Mouse (Mus musculus) liver, embryonic 11.5 days (tissue): ENCODE results near the gene Plrg1. TPM values are rescaled to one million over a fixed set of nuclear protein-coding genes. Genes with fewer than 3 reads are reported as not detected.

Source experiments
- ATAC-seq: fragments of 200-750 bp; cut with Nextera tagmentation; replicated peaks from 2 replicates; pipeline ENCODE4 v1.8.0; 2017; ENCODE audit warnings: moderate number of reproducible peaks, mild to moderate bottlenecking, moderate TSS enrichment, moderate library complexity; ENCODE audit not compliant: low FRiP score
- DNase-seq: peaks from one replicate; pipeline ENCODE4 v3.0.0-alpha.2; 2017; ENCODE audit warnings: low spot score
- H3K27ac ChIP-seq: fragments of 300-500 bp; sonication (generic); 2 replicates; pipeline ENCODE4 v1.5.1; 2014; ENCODE audit warnings: mild to moderate bottlenecking, low read depth, low read length, control low read depth
- H3K27me3 ChIP-seq: fragments of 300-500 bp; sonication (generic); replicated peaks from 2 replicates; pipeline ENCODE4 v1.6.1; 2014; ENCODE audit warnings: low read length, mixed read lengths; ENCODE audit not compliant: control insufficient read depth, insufficient read depth
- H3K36me3 ChIP-seq: fragments of 300-500 bp; sonication (generic); 2 replicates; pipeline ENCODE4 v1.6.1; 2014; ENCODE audit warnings: mild to moderate bottlenecking, low read length, moderate library complexity, mixed read lengths; ENCODE audit not compliant: control insufficient read depth, insufficient read depth
- H3K4me1 ChIP-seq: fragments of 300-500 bp; sonication (generic); replicated peaks from 2 replicates; pipeline ENCODE4 v1.6.1; 2014; ENCODE audit warnings: low read length, mixed read lengths; ENCODE audit not compliant: control insufficient read depth, insufficient read depth
- H3K4me2 ChIP-seq: fragments of 300-500 bp; sonication (generic); 2 replicates; pipeline ENCODE4 v1.6.1; 2014; ENCODE audit warnings: mild to moderate bottlenecking, control low read depth, moderate library complexity
- H3K4me3 ChIP-seq: fragments of 300-500 bp; sonication (generic); 2 replicates; pipeline ENCODE4 v1.5.1; 2014; ENCODE audit warnings: low read depth, low read length, control low read depth
- H3K9ac ChIP-seq: fragments of 300-500 bp; sonication (generic); 2 replicates; pipeline ENCODE4 v1.6.1; 2014; ENCODE audit warnings: low read depth, low read length, control low read depth
- H3K9me3 ChIP-seq: fragments of 300-500 bp; sonication (generic); 2 replicates; pipeline ENCODE4 v1.6.1; 2016; ENCODE audit warnings: low read length, inconsistent platforms, mixed read lengths; ENCODE audit not compliant: control insufficient read depth
- WGBS: fragments of 180-500 bp; shearing (Covaris S2); extraction: QIAGEN DNeasy Blood & Tissue Kit; methylation state at CpG from one replicate; pipeline ENCODE4 v1.1.7; 2014; 5-methylcytosine and 5-hydroxymethylcytosine counted together
- polyA plus RNA-seq: library from polyadenylated mRNA; unstranded; fragments of >200 nt; fragmentation: Nextera tagmentation; extraction: Ambion mirVana; gene quantifications from 2 replicates; pipeline ENCODE4 v1.2.1, GENCODE M21; 2014

Gene Plrg1
- polyA plus RNA-seq, 1 experiment from 2014 or later, result 92.7 TPM

DNA sequence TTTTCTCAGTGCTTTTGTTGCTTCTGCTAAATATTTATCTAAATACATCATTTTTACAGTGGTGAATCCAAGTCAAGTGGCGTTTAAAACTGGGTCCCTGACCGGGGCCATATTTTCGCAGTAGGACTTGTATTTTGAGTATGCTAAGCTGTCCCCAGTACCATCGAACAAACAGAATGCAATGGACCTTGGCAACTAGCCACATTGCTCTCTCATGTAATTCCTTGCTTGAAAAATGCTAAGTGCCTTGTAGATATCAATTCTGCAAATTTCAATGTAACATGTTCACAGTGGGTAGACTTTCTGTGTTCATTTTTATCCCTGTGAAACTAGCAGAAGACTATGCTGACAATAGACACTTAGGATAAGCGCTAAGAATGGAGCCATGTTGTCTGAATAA is 34.1 kb upstream of the Plrg1 start:
- Histone ChIP-seq H3K27ac (no peak overlapping the region), H3K9me3 (no peaks in the 10 kb centered on the region), H3K27me3 (no peaks in the 10 kb centered on the region), H3K4me3 (no peak overlapping the region), H3K36me3 (no peaks in the 10 kb centered on the region), H3K9ac (no peak overlapping the region), H3K4me2 (no peak overlapping the region), H3K4me1 (no peaks in the 10 kb centered on the region)
- no peak for ATAC-seq
- no peak for DNase-seq
- WGBS, result 86% methylated on average over 5 of the region's 5 CpGs

DNA sequence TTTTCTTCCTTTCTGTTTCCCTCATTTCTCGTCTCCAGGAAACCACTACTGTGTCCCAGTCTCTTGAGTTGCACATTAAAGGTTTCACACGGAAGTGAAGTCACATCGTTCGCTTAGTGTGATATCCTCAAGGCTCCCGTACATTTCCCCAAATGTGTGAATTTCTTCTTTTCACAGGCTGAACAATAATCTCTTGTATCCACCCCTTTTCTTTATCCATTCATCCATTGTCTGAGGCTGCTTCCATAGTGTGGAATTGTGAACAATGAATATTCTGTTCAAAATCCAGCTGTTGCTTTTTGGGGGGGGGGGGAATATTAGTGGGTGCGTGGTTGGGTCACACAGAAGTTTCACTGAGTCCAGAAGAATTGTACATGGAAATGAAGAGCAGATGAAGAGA is 30.3 kb upstream of the Plrg1 start:
- Histone ChIP-seq H3K4me3 (no peak overlapping the region), H3K9ac (no peak overlapping the region), H3K4me2 (no peak overlapping the region), H3K27ac (no peak overlapping the region), H3K9me3 (no peaks in the 10 kb centered on the region), H3K36me3 (no peaks in the 10 kb centered on the region), H3K27me3 (no peaks in the 10 kb centered on the region), H3K4me1 (no peaks in the 10 kb centered on the region)
- DNase-seq, result no peak
- no peak for ATAC-seq
- 81% methylated on average over 6 of the region's 6 CpGs for WGBS

DNA sequence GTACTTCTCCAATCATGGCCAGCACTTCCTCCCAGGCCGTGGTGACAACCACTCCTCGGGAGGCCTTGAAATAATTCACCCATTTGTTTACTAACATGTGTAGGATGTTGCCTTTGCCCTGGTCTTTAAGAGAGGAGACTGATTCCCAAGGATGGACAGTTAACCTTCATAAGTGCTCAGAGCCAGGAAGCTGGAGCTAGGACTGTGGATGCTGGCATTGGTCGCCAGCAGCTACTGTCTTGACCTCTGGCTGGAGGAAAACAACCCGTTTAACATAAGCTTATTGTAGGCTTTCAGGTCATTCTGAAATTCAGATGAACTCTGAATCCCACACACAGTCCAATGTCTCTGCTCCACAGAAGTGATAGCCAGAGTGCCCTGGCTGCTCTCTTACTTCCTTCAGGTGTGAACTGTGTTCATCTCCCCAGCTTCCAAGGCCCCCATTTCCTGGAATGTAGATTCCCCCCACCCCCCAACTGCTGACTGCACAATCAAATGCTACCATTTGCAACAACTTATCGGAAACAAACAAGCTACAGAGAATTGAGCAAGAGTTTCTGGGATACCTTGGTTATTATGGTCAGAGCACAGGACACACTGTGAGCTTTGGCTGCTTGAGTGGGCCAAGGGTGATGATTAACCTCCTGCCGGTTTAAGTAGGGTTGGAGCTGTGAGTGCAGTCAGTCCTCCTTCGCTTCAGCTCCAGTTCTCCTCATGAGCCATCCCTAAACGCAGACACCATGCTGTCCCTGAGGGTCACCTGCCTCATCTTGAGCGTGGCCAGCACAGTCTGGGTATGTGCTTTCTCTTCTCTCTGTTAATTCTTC is 29.6 kb upstream of the Plrg1 start, which contains the start of gene Fga:
Gene Fga (plus strand): TSS at position 602 of the 827 bp plus-strand sequence.
- ATAC-seq (peak; percentile 70), DNase-seq (no peak)
- 64% methylated on average over 9 of the region's 9 CpGs for WGBS
- H3K27ac ChIP-seq, result no peak within 1 kb of the TSS; the same call in 1 of the 2 replicates
- no peaks in the 10 kb centered on the region for H3K9me3 ChIP-seq
- H3K9ac ChIP-seq, result peak within 1 kb of the TSS; percentile 34; the same call in 1 of the 2 replicates
- peak within 1 kb of the TSS; percentile 38 for H3K4me3 ChIP-seq
- H3K4me2 ChIP-seq, result peak within 1 kb of the TSS; percentile 43; the same call in 1 of the 2 replicates
- no peaks in the 10 kb centered on the region for H3K4me1 ChIP-seq
- no peaks in the 10 kb centered on the region for H3K36me3 ChIP-seq
- no peaks in the 10 kb centered on the region for H3K27me3 ChIP-seq

DNA sequence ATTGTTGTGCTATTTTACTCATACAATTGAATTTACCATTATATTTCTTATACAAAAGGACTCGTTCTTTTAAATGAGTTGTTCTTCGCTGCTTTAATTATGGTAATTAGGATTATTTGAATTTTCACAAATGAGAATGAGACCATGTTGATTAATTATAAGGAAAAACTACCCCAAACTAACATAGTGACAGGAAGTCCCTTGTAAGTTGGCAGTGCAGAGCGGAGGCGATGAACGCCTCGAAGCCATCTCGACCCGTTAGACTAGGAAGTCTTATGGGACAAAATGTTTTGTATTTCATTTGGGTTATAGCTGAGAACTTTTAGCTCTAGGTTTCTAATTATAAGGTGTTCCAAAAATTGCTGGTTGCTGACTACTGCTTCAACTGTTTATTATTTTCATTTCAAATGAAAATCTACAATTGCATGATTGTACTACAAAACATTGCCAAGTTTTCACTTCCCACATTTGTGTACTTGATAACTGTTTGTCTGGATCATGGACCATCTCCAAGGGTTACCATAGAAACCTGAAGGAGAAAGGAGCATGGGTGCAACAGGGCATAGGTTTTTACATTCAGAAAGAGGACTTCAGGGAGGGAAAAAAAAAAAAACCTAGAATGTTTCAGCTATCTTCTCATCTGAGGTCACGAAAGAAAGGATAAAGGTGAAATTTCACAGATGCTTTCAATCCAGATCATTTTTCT is 27.6 kb upstream of the Plrg1 start:
- H3K4me3 ChIP-seq, result peak overlapping the region; percentile 8; the same call in 1 of the 2 replicates
- peak overlapping the region; percentile 47 for H3K4me2 ChIP-seq

DNA sequence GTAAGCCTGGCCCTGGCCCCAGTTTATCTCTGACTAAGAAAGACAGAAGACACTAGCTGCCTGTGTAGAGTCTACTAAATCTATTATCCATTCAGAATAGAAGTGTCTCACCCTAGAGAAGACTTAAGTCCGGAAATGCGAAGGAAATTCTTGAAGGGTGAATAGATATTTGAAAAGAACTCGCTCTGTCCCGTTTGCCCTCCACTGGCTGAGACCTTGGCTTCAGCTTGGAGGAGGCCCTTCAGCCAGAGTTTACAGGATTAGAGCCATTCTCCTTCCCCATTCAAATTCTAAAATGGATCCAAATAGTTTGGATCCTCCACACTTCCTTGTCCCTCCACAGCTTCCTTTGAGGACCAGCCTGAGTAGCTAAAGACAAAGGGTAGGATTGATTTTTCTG is 25.0 kb upstream of the Plrg1 start:
- Histone ChIP-seq H3K9me3 (no peaks in the 10 kb centered on the region), H3K27ac (no peak overlapping the region), H3K9ac (no peak overlapping the region), H3K4me2 (no peak overlapping the region), H3K4me1 (no peaks in the 10 kb centered on the region), H3K4me3 (no peak overlapping the region), H3K36me3 (no peaks in the 10 kb centered on the region), H3K27me3 (no peaks in the 10 kb centered on the region)
- WGBS, result 84% methylated on average over 4 of the region's 4 CpGs
- ATAC-seq (no peak), DNase-seq (no peak)

More for the DNA sequence above, 27.6 kb upstream of the Plrg1 start:
- no peaks in the 10 kb centered on the region for H3K9me3 ChIP-seq
- no peak overlapping the region for H3K27ac ChIP-seq
- no peak for ATAC-seq
- no peak for DNase-seq
- no peak overlapping the region for H3K9ac ChIP-seq
- WGBS, result 82% methylated on average over 9 of the region's 9 CpGs
- no peaks in the 10 kb centered on the region for H3K4me1 ChIP-seq
- no peaks in the 10 kb centered on the region for H3K27me3 ChIP-seq
- no peaks in the 10 kb centered on the region for H3K36me3 ChIP-seq

DNA sequence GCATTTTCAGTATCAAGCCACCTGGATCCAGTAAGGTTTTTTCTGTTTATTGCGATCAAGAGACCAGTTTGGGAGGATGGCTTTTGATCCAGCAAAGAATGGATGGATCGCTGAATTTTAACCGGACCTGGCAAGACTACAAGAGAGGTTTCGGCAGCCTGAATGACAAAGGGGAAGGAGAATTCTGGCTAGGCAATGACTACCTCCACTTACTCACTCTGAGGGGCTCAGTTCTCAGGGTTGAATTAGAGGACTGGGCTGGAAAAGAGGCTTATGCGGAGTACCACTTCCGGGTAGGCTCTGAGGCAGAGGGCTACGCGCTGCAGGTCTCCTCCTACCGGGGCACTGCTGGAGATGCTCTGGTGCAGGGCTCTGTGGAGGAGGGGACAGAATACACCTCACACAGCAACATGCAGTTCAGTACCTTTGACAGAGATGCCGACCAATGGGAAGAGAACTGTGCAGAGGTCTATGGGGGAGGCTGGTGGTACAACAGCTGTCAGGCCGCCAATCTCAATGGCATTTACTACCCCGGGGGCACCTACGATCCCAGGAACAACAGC is 22.5 kb upstream of the Plrg1 start:
- Histone ChIP-seq H3K4me2 (no peak overlapping the region), H3K9me3 (no peaks in the 10 kb centered on the region), H3K4me1 (no peaks in the 10 kb centered on the region), H3K4me3 (no peak overlapping the region), H3K9ac (no peak overlapping the region), H3K36me3 (no peaks in the 10 kb centered on the region), H3K27ac (no peak overlapping the region), H3K27me3 (no peaks in the 10 kb centered on the region)
- ATAC-seq (no peak), DNase-seq (no peak)
- 57% methylated on average over 13 of the region's 13 CpGs for WGBS

DNA sequence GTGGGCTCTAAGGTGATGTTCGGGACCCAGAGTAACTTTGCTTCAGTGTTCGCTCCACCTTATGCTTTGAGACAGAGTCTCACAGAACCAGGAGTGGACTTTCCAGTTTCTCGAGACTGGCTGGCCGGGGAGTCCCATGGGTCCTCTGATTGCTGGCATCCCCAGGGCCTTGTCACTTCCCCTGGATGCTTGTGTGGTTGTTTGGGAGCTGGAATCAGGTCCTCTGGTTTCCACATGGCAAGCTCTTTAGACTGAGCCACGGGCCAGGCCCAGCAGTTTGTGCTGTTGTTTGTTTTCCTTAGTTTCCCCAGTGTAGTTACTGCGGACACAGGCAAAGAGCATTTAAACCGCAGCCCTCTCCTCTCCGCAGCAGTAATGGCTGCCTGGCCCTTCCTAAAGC is 21.5 kb upstream of the Plrg1 start:
- WGBS, result 75% methylated on average over 8 of the region's 8 CpGs
- no peaks in the 10 kb centered on the region for H3K27me3 ChIP-seq
- DNase-seq (no peak), ATAC-seq (no peak)
- H3K27ac ChIP-seq, result no peak overlapping the region
- no peaks in the 10 kb centered on the region for H3K9me3 ChIP-seq
- H3K36me3 ChIP-seq, result no peaks in the 10 kb centered on the region
- H3K4me2 ChIP-seq, result no peak overlapping the region
- no peaks in the 10 kb centered on the region for H3K4me1 ChIP-seq
- no peak overlapping the region for H3K4me3 ChIP-seq
- no peak overlapping the region for H3K9ac ChIP-seq

DNA sequence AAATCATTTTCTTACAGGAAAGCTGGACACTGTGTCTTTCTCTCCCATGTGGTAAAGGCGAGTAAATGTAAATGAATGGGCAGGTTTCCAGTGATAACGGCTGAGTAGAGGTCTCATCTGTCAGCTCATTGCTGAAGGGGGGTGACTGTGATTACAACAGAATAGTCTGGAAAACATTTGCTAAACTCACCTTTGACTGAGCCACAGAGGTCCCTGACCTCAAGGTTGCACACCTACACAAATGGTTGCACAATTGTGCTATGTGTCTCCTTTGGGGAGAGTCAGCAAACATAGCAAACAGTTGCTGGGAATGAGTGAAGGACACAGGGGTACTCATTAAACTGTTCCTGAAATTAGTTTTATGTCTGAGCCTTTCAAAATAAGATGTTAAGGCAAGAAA is 16.5 kb upstream of the Plrg1 start:
- Histone ChIP-seq H3K4me2 (no peak overlapping the region), H3K9me3 (no peaks in the 10 kb centered on the region), H3K36me3 (no peaks in the 10 kb centered on the region), H3K27me3 (no peaks in the 10 kb centered on the region), H3K9ac (no peak overlapping the region), H3K4me3 (no peak overlapping the region), H3K4me1 (no peaks in the 10 kb centered on the region), H3K27ac (peak overlapping the region; percentile 6; the same call in 1 of the 2 replicates)
- WGBS, result 63% methylated on average over 2 of the region's 2 CpGs
- ATAC-seq (peak; percentile 60), DNase-seq (no peak)
